Mouse (Mus musculus) mouse trophoblast stem cell (cell line): ENCODE measurements around the gene Ccdc33.

Experiments
- in situ Hi-C, 2 experiments: fragments of 300-500 bp; cut with MseI, MboI; formaldehyde crosslinking; loops; 2 replicates in 1 of 2; 3 replicates in 1 of 2; pipeline ENCODE4 v1.15.1; 2025

Gene Ccdc33

GRCm38 (mm10) chr9:58129508-58129907, 10.9 kb upstream of the Ccdc33 start:
- in situ Hi-C loops: no loop called here

GRCm38 (mm10) chr9:58128926-58129413, 10.3 kb upstream of the Ccdc33 start:
- in situ Hi-C loops: no loop called here

- in situ Hi-C loops: no loop called here
Observed at GRCm38 (mm10) chr9:58125811-58126210, 7.2 kb upstream of the Ccdc33 start.

GRCm38 (mm10) chr9:58125085-58125484, 6.5 kb upstream of the Ccdc33 start:
- in situ Hi-C loops: no loop called here

GRCm38 (mm10) chr9:58116024-58116651, 2.5 kb downstream of the Ccdc33 start:
- in situ Hi-C loops: no loop called here

GRCm38 (mm10) chr9:58115297-58115925, 3.2 kb downstream of the Ccdc33 start:
- in situ Hi-C loops: no loop called here

- in situ Hi-C loops: no loop called here
Observed at GRCm38 (mm10) chr9:58114019-58114418, 4.6 kb downstream of the Ccdc33 start.

- in situ Hi-C loops: no loop called here
Observed at GRCm38 (mm10) chr9:58113279-58113884, 5.2 kb downstream of the Ccdc33 start.

- in situ Hi-C loops: no loop called here
Observed at GRCm38 (mm10) chr9:58112866-58113278, 5.8 kb downstream of the Ccdc33 start.

- in situ Hi-C loops: no loop called here
Observed at GRCm38 (mm10) chr9:58112321-58112751, 6.3 kb downstream of the Ccdc33 start.

GRCm38 (mm10) chr9:58111431-58111830, 7.2 kb downstream of the Ccdc33 start:
- in situ Hi-C loops: no loop called here

GRCm38 (mm10) chr9:58110787-58111186, 7.8 kb downstream of the Ccdc33 start:
- in situ Hi-C loops: no loop called here

- in situ Hi-C loops: no loop called here
Observed at GRCm38 (mm10) chr9:58107494-58107893, 11.1 kb downstream of the Ccdc33 start.

- in situ Hi-C loops: no loop called here
Observed at GRCm38 (mm10) chr9:58105595-58106169, 12.9 kb downstream of the Ccdc33 start.

GRCm38 (mm10) chr9:58103647-58104046, 15.0 kb downstream of the Ccdc33 start:
- in situ Hi-C loops: no loop called here

- in situ Hi-C loops: no loop called here
Observed at GRCm38 (mm10) chr9:58102013-58102412, 16.6 kb downstream of the Ccdc33 start.

- in situ Hi-C loops: no loop called here
Observed at GRCm38 (mm10) chr9:58099836-58100565, 18.6 kb downstream of the Ccdc33 start.

- in situ Hi-C loops: no loop called here
Observed at GRCm38 (mm10) chr9:58096629-58097301, 21.9 kb downstream of the Ccdc33 start.

GRCm38 (mm10) chr9:58095977-58096376, 22.6 kb downstream of the Ccdc33 start:
- in situ Hi-C loops: no loop called here

GRCm38 (mm10) chr9:58093776-58094175, 24.8 kb downstream of the Ccdc33 start:
- in situ Hi-C loops: no loop called here

GRCm38 (mm10) chr9:58092581-58093269, 25.9 kb downstream of the Ccdc33 start:
- in situ Hi-C loops: no loop called here
